In the genomic region with DNA sequence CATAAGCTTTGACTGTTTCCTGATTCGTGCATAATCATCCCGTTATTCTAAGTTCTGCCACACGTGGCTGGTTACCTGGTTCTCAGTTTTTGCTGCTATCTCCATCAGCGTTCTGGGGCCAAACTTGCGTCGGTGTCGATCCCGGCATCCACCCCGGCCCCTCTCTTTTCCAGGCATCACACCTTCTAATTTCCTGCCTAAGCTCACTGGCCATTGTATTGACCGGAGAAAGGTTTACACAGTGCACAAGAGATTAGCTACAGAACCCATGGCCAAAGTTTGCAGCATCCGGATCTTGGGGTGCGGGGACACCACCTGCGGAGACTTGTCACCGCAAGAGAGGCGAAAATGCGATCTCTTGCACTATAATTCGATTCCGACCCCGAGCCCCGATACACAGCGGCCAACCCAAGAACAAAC, we compare ENCODE assay signal across 8 mouse cellular contexts. TPM values are rescaled to one million over a fixed set of nuclear protein-coding genes. Genes with fewer than 3 reads are reported as not detected.
DNase-seq lines count a peak whose midpoint lies in the region; ATAC-seq and TF ChIP-seq lines count a peak whose summit lies in the region.

No protein-coding gene starts in this region.

- H3K27me3 ChIP-seq in kidney, adult 2 months (replicated peaks; ENCODE audit: control insufficient read depth, insufficient read depth, low read length) = no peaks in the 10 kb centered on the region

- peak overlapping the region; percentile 94 for H3K4me3 ChIP-seq in kidney, adult 2 months (ENCODE audit: insufficient read depth, low read depth, low read length)

- DNase-seq in kidney, adult 2 months = peak; percentile 23
- no peak for DNase-seq in kidney, postnatal 4 days
- DNase-seq in MEL-GATA-1-ER (ENCODE audit: extremely low read depth, low read depth) = peak; percentile 13
- no peak for DNase-seq in urinary bladder, postnatal 25 days (ENCODE audit: low spot score)
- no peak for DNase-seq in right cerebral cortex, postnatal 36 days (ENCODE audit: low spot score in 2 of 2)
- no peak for DNase-seq in thymus, postnatal 14 days

- ATAC-seq in hematopoietic stem cell, adult 5-6 weeks (replicated peaks in 1 of 2; ENCODE audit: insufficient read depth in 1 of 2, low FRiP score in 2 of 2, low TSS enrichment in 1 of 2, low read depth in 1 of 2, poor library complexity in 2 of 2, severe bottlenecking in 2 of 2) = 0 out of 4 replicates have a peak, but pooled peaks have one; percentile 6 to 13
- ATAC-seq in megakaryocyte progenitor cell, adult 5-6 weeks (replicated peaks; ENCODE audit: poor library complexity) = 0 out of 2 replicates have a peak, but pooled peaks have one; percentile 3

- WGBS in kidney, adult 2 months = under 1% methylated on average over 21 of the region's 21 CpGs

- no peaks in the 10 kb centered on the region for H3K36me3 ChIP-seq in kidney, adult 2 months (ENCODE audit: control insufficient read depth, insufficient read depth, low read length)

- TF ChIP-seq POLR2A in kidney, adult 2 months (IDR thresholded peaks at IDR 0.05; ENCODE audit: low read depth, low read length) = no peak

- no peak for TF ChIP-seq CTCF in kidney, adult 2 months (conservative IDR thresholded peaks at IDR 0.05; ENCODE audit: insufficient read depth, insufficient read length, low read depth, low read length)

- peak overlapping the region; percentile 84 for H3K27ac ChIP-seq in kidney, adult 2 months (ENCODE audit: insufficient read depth, low read depth, low read length)

- H3K4me1 ChIP-seq in kidney, adult 2 months (ENCODE audit: control insufficient read depth, insufficient read depth, low read length) = peaks cover 15% of the 10 kb centered on the region; the same call in 1 of the 2 replicates

RNA-seq across cellular contexts. Expression of gene Trim11, which starts 0.3 kb away (rescaled TPM):
- 19.4 and 20.7 TPM in 2 replicates for polyA plus RNA-seq in kidney, adult 2 months (2012; rRNA removed)
- 21.0 and 27.6 TPM in 2 replicates for total RNA-seq in hematopoietic stem cell, adult 5-6 weeks (2017)
- 24.0 and 25.0 TPM in 2 replicates for total RNA-seq in megakaryocyte progenitor cell, adult 5-6 weeks (2015)
- total RNA-seq in megakaryocyte progenitor cell, adult 5-6 weeks (2017) = 25.9 and 32.8 TPM in 2 replicates

RNA-seq across cellular contexts. Expression of gene Hist3h2a, which starts 23.1 kb away (rescaled TPM):
- 29.0 and 29.5 TPM in 2 replicates for polyA plus RNA-seq in kidney, adult 2 months (2012; rRNA removed)
- total RNA-seq in hematopoietic stem cell, adult 5-6 weeks (2017) = 146 and 162 TPM in 2 replicates
- 19.4 and 20.2 TPM in 2 replicates for total RNA-seq in megakaryocyte progenitor cell, adult 5-6 weeks (2015)
- 223 and 238 TPM in 2 replicates for total RNA-seq in megakaryocyte progenitor cell, adult 5-6 weeks (2017)

RNA-seq across cellular contexts. Expression of gene Trim17, which starts 23.1 kb away (rescaled TPM):
- polyA plus RNA-seq in kidney, adult 2 months (2012; rRNA removed) = 0.34 and 0.48 TPM in 2 replicates
- not detected in 2 replicates for total RNA-seq in hematopoietic stem cell, adult 5-6 weeks (2017)
- 0.10 TPM in 1 of 2 replicates, not detected in the other for total RNA-seq in megakaryocyte progenitor cell, adult 5-6 weeks (2015)
- not detected in 2 replicates for total RNA-seq in megakaryocyte progenitor cell, adult 5-6 weeks (2017)

RNA-seq across cellular contexts. Expression of gene Hist3h2ba, which starts 28.9 kb away (rescaled TPM):
- 3.0 and 5.3 TPM in 2 replicates for polyA plus RNA-seq in kidney, adult 2 months (2012; rRNA removed)
- 2.0 and 4.1 TPM in 2 replicates for total RNA-seq in hematopoietic stem cell, adult 5-6 weeks (2017)
- 1.6 and 1.9 TPM in 2 replicates for total RNA-seq in megakaryocyte progenitor cell, adult 5-6 weeks (2015)
- total RNA-seq in megakaryocyte progenitor cell, adult 5-6 weeks (2017) = 1.8 and 2.3 TPM in 2 replicates

RNA-seq across cellular contexts. Expression of gene Rnf187, which starts 38.9 kb away (rescaled TPM):
- 251 and 307 TPM in 2 replicates for polyA plus RNA-seq in kidney, adult 2 months (2012; rRNA removed)
- 82.1 and 83.1 TPM in 2 replicates for total RNA-seq in hematopoietic stem cell, adult 5-6 weeks (2017)
- 65.8 and 66.4 TPM in 2 replicates for total RNA-seq in megakaryocyte progenitor cell, adult 5-6 weeks (2015)
- total RNA-seq in megakaryocyte progenitor cell, adult 5-6 weeks (2017) = 70.6 and 83.6 TPM in 2 replicates

Comparison
In these comparisons a context has a peak if more than half of its experiments do, and no peak if none do; other contexts are left out.
1. DNase-seq: peak in kidney, adult 2 months (single experiment) and MEL-GATA-1-ER (single experiment); none in kidney, postnatal 4 days (0 of 2), urinary bladder, postnatal 25 days (single experiment), right cerebral cortex, postnatal 36 days (0 of 2) and thymus, postnatal 14 days (single experiment).